Mouse (Mus musculus): ENCODE results near the gene Anks3. TPM values are rescaled to one million over a fixed set of nuclear protein-coding genes. Genes with fewer than 3 reads are reported as not detected.
A peak's percentile ranks its signal among the peaks of the same experiment; 100 is the strongest.

Anks3 gene
- polyA plus RNA-seq, 1 experiment from 2014 or later: 56.2 TPM

GRCm38 (mm10) chr16:4964731-4965391, 856 bp upstream of the Anks3 start:
- H3K4me3 ChIP-seq: peak overlapping the region; percentile 82
- peak overlapping the region; percentile 78 for H3K9ac ChIP-seq
- peaks cover 20% of the 10 kb centered on the region for H3K4me1 ChIP-seq
- H3K36me3 ChIP-seq: no peaks in the 10 kb centered on the region
- H3K27ac ChIP-seq: peak overlapping the region; percentile 79
- 17% methylated on average over 13 of the region's 13 CpGs for WGBS
- H3K9me3 ChIP-seq: no peaks in the 10 kb centered on the region
- peak overlapping the region; percentile 70 for H3K4me2 ChIP-seq
- no peaks in the 10 kb centered on the region for H3K27me3 ChIP-seq
- no peak for ATAC-seq (ENCODE audit: borderline replicate concordance, extremely low read depth, low FRiP score, low TSS enrichment)

DNA sequence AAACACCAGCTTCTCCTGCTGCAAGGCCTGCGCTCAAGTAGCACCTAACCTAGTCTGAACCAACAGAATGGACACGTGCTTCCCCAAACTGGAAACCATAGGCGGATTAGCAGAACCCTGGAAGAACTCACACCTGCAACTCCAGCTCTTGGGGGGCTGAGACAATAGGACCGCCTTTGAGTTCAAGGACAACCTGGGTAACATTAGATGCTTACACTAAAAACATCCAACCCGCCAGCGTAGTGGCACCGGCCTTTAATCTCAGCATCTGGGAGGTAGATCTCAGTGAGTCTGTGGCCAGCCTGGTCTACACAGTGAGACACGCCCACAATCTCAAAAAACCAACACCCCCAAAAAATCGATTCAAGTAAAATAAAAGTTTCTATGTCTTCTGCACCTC, 659 bp downstream of the Anks3 start:
- Histone ChIP-seq H3K27me3 (no peaks in the 10 kb centered on the region), H3K27ac (peak overlapping the region; percentile 79; the same call in 1 of the 2 replicates), H3K4me2 (peak overlapping the region; percentile 70), H3K36me3 (peaks cover 5% of the 10 kb centered on the region; the same call in 1 of the 2 replicates), H3K4me3 (peak overlapping the region; percentile 82), H3K4me1 (peaks cover 20% of the 10 kb centered on the region), H3K9me3 (no peaks in the 10 kb centered on the region), H3K9ac (peak overlapping the region; percentile 78)
- WGBS: 34% methylated on average over 9 of the region's 9 CpGs
- no peak for ATAC-seq (ENCODE audit: borderline replicate concordance, extremely low read depth, low FRiP score, low TSS enrichment)

- H3K4me1 ChIP-seq: peaks cover 18% of the 10 kb centered on the region
- H3K4me3 ChIP-seq: no peak overlapping the region
- WGBS: 91% methylated on average over 8 of the region's 8 CpGs
- no peaks in the 10 kb centered on the region for H3K27me3 ChIP-seq
- H3K27ac ChIP-seq: no peak overlapping the region
- peaks cover 18% of the 10 kb centered on the region for H3K36me3 ChIP-seq
- H3K9ac ChIP-seq: no peak overlapping the region
- no peaks in the 10 kb centered on the region for H3K9me3 ChIP-seq
- no peak for ATAC-seq (ENCODE audit: borderline replicate concordance, extremely low read depth, low FRiP score, low TSS enrichment)
- no peak overlapping the region for H3K4me2 ChIP-seq
These were observed 3.7 kb downstream of the Anks3 start for GRCm38 (mm10) chr16:4960260-4960659.

DNA sequence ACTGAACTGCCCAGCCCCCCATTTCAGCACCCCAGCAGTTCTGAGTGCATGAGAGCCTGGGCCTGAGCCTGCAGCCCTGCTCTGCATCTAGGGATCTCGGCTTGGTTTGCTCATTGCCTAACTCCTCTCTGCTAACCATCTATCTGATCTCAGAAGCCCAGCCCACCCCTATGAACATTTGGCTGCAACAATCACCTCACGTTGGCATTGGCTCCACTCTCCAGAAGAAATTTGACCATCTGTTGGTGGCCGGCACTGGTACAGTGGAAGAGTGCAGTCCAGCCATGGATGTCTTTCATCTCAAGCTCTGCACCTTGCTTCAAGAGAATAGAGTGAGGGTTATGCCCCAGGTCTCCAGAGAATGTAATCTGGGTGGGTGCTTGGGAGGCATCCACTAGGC, 6.6 kb downstream of the Anks3 start:
- Histone ChIP-seq H3K27me3 (no peaks in the 10 kb centered on the region), H3K4me2 (no peak overlapping the region), H3K9me3 (no peaks in the 10 kb centered on the region), H3K4me3 (no peak overlapping the region), H3K36me3 (peaks cover 46% of the 10 kb centered on the region), H3K27ac (no peak overlapping the region), H3K9ac (no peak overlapping the region), H3K4me1 (peaks cover 4% of the 10 kb centered on the region; the same call in 1 of the 2 replicates)
- no peak for ATAC-seq (ENCODE audit: borderline replicate concordance, extremely low read depth, low FRiP score, low TSS enrichment)
- WGBS: 87% methylated on average over 3 of the region's 3 CpGs

DNA sequence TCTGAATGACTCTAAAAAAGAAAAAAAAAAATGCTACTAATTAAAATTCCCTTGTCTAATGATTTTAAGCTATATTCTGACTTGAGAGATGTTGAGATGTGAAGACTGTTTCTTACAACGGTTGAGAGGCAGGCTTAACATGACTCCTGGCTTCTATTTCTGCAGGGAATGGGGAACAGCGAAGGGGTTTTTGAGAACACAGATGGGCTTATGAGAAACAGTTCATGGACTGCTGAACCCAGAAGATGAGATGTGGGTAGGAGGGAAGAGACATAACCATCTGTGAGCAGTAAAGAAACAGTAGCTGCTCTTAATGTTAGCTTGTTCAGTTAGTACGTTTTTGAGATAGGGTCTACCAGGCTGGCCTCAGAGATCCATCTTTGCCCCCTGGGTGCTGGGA, 7.4 kb downstream of the Anks3 start:
- H3K9ac ChIP-seq: no peak overlapping the region
- no peak overlapping the region for H3K4me2 ChIP-seq
- H3K36me3 ChIP-seq: peaks cover 50% of the 10 kb centered on the region
- no peaks in the 10 kb centered on the region for H3K4me1 ChIP-seq
- no peak overlapping the region for H3K4me3 ChIP-seq
- H3K27ac ChIP-seq: no peak overlapping the region
- 86% methylated on average over 3 of the region's 3 CpGs for WGBS
- H3K27me3 ChIP-seq: no peaks in the 10 kb centered on the region
- no peak for ATAC-seq (ENCODE audit: borderline replicate concordance, extremely low read depth, low FRiP score, low TSS enrichment)
- no peaks in the 10 kb centered on the region for H3K9me3 ChIP-seq

DNA sequence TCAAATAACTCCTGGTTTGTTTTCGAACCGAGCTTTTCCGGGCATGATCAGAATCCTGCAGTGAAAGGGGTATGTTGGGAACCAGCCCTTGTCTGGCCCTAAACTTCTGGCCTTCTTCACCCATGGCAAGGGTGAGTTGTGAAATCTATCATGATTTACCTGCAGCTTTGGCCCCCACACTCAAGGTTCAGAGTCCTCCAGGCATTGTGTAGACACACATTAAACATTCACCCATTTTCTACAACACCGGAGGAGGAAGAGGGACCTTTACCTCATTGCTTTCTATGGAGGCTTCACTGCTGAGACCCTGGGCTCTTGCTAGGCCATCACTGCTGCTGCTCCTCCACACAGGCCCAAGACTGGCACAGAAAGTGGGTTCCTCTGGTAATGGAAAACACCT, 16.6 kb downstream of the Anks3 start:
- no peak overlapping the region for H3K4me3 ChIP-seq
- no peak overlapping the region for H3K9ac ChIP-seq
- ATAC-seq (ENCODE audit: borderline replicate concordance, extremely low read depth, low FRiP score, low TSS enrichment): no peak
- 79% methylated on average over 4 of the region's 4 CpGs for WGBS
- no peaks in the 10 kb centered on the region for H3K4me1 ChIP-seq
- no peak overlapping the region for H3K27ac ChIP-seq
- H3K9me3 ChIP-seq: no peaks in the 10 kb centered on the region
- H3K36me3 ChIP-seq: peaks cover 73% of the 10 kb centered on the region
- H3K27me3 ChIP-seq: no peaks in the 10 kb centered on the region
- H3K4me2 ChIP-seq: no peak overlapping the region

- Histone ChIP-seq H3K4me2 (no peak overlapping the region), H3K9ac (no peak overlapping the region), H3K9me3 (no peaks in the 10 kb centered on the region), H3K36me3 (peaks cover 82% of the 10 kb centered on the region), H3K4me1 (no peaks in the 10 kb centered on the region), H3K4me3 (no peak overlapping the region), H3K27ac (no peak overlapping the region), H3K27me3 (no peaks in the 10 kb centered on the region)
- no peak for ATAC-seq (ENCODE audit: borderline replicate concordance, extremely low read depth, low FRiP score, low TSS enrichment)
- 86% methylated on average over 3 of the region's 3 CpGs for WGBS
These were observed 17.9 kb downstream of the Anks3 start for GRCm38 (mm10) chr16:4946155-4946554.

GRCm38 (mm10) chr16:4945415-4945814, 18.6 kb downstream of the Anks3 start:
- Histone ChIP-seq H3K27ac (no peak overlapping the region), H3K9ac (no peak overlapping the region), H3K4me1 (peaks cover under 1% of the 10 kb centered on the region; the same call in 1 of the 2 replicates), H3K9me3 (no peaks in the 10 kb centered on the region), H3K4me2 (no peak overlapping the region), H3K27me3 (no peaks in the 10 kb centered on the region), H3K4me3 (no peak overlapping the region), H3K36me3 (peaks cover 84% of the 10 kb centered on the region)
- no peak for ATAC-seq (ENCODE audit: borderline replicate concordance, extremely low read depth, low FRiP score, low TSS enrichment)
- WGBS: 72% methylated on average over 4 of the region's 4 CpGs

- no peaks in the 10 kb centered on the region for H3K27me3 ChIP-seq
- H3K27ac ChIP-seq: no peak overlapping the region
- no peaks in the 10 kb centered on the region for H3K9me3 ChIP-seq
- H3K36me3 ChIP-seq: peaks cover 77% of the 10 kb centered on the region
- peaks cover 11% of the 10 kb centered on the region for H3K4me1 ChIP-seq
- H3K4me3 ChIP-seq: no peak overlapping the region
- H3K9ac ChIP-seq: no peak overlapping the region
- no peak overlapping the region for H3K4me2 ChIP-seq
- ATAC-seq (ENCODE audit: borderline replicate concordance, extremely low read depth, low FRiP score, low TSS enrichment): no peak
- 92% methylated on average over 3 of the region's 3 CpGs for WGBS
These were observed 20.6 kb downstream of the Anks3 start for GRCm38 (mm10) chr16:4943431-4943830.

- 94% methylated on average over 8 of the region's 8 CpGs for WGBS
- no peak for ATAC-seq (ENCODE audit: borderline replicate concordance, extremely low read depth, low FRiP score, low TSS enrichment)
- H3K36me3 ChIP-seq: peaks cover 74% of the 10 kb centered on the region
These were observed 21.1 kb downstream of the Anks3 start for GRCm38 (mm10) chr16:4942868-4943267.

DNA sequence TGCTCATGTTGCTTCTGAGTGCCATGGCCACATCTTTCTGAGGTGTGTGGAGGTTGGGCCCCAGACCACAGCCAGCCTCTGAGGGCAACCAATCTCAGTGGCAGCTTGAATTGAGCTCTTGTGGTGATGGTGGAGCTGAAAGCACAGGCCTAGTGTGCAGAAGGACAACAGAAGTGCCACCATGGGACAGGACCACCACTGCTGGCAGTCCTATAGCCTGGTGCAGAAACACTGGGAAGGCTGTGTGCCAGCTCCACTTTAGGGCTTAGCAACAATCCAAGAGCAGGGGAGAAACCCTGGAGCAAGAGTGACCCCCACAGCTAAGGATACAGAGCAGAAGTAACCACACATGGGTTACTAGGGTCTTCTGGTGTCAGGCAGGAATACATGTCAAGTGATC, 23.0 kb downstream of the Anks3 start:
- H3K4me2 ChIP-seq: no peak overlapping the region
- H3K27ac ChIP-seq: no peak overlapping the region
- H3K4me1 ChIP-seq: peaks cover 11% of the 10 kb centered on the region
- peaks cover 69% of the 10 kb centered on the region for H3K36me3 ChIP-seq
- H3K9me3 ChIP-seq: no peaks in the 10 kb centered on the region
- no peaks in the 10 kb centered on the region for H3K27me3 ChIP-seq
- no peak overlapping the region for H3K4me3 ChIP-seq
- no peak overlapping the region for H3K9ac ChIP-seq
- ATAC-seq (ENCODE audit: borderline replicate concordance, extremely low read depth, low FRiP score, low TSS enrichment): no peak

More at GRCm38 (mm10) chr16:4942868-4943267, 21.1 kb downstream of the Anks3 start:
- Histone ChIP-seq H3K4me1 (peaks cover 11% of the 10 kb centered on the region), H3K4me3 (no peak overlapping the region), H3K9me3 (no peaks in the 10 kb centered on the region), H3K27me3 (no peaks in the 10 kb centered on the region), H3K4me2 (no peak overlapping the region), H3K9ac (no peak overlapping the region), H3K27ac (no peak overlapping the region)

DNA sequence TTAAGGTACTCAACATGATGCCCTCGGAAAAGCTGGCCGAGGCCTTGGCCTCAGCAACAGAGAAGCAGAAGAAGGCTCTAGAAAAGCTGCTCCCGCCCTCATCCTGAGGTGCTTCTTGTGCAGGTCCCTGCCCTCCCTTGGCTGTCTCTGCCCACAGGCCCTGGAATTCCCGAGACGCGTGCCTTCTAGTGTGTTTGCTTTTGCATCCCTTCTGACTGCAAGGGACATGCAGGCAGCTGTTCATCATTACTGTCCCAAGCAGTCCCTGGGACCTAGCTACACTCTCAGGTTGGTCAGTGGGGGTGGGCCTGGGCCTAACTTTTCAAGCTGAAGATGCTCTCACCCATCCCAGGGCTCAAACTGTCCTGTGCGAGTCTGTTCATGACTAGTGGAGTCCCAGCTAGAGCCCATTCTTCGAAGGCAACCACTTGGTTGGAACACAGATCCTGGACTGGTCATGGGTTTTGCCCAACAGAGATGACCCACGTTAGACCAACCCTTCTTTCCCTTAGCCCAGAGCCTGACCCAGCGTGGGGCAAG, 23.6 kb downstream of the Anks3 start:
- 81% methylated on average over 10 of the region's 10 CpGs for WGBS

More for the DNA sequence above, 23.6 kb downstream of the Anks3 start:
- H3K27me3 ChIP-seq: no peaks in the 10 kb centered on the region
- H3K4me1 ChIP-seq: peaks cover 11% of the 10 kb centered on the region
- no peaks in the 10 kb centered on the region for H3K9me3 ChIP-seq
- H3K4me3 ChIP-seq: peak overlapping the region; percentile 88; the same call in 1 of the 2 replicates
- H3K4me2 ChIP-seq: peak overlapping the region; percentile 92; the same call in 1 of the 2 replicates
- no peak overlapping the region for H3K27ac ChIP-seq
- no peak for ATAC-seq (ENCODE audit: borderline replicate concordance, extremely low read depth, low FRiP score, low TSS enrichment)
- H3K9ac ChIP-seq: no peak overlapping the region; the same call in 1 of the 2 replicates
- peaks cover 69% of the 10 kb centered on the region for H3K36me3 ChIP-seq

Measured in lung, embryonic 15.5 days (tissue).